Comparison of ENCODE assay signal across 20 mouse cellular contexts in the genomic region with DNA sequence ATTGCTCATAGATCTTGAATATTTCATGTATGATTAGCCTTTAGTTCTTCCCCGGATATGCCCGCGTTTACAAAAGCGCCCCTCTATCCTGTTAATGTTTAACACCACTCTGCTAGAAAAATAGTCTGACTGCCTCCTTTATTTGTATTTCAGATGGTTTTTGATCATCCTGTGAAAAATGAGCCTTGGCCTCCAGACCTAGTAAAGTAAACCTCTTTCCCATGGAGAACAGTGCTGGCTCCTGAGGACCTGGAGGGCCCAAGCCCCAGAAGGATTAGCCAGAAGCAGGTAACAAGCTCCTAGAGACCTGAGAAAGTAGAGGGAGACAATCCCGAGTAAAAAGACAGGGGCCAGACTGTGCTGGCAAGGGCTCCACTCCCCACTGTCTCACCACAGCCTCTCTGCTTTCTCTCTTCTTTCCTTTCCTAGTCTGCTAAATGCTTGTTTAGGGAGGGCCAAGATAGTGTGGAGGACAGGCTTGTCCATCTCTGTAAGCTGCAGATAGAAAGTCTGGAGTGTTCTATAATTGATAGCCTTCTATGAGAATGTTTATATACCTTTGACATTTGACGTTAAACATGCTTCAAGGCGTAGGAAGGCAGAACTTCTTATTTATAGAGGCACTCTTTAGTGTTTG.
DNase-seq lines count a peak whose midpoint lies in the region; ATAC-seq and TF ChIP-seq lines count a peak whose summit lies in the region.
"Had no signal": no experiment of that assay in that cellular context is flagged by ENCODE, and none has a peak within 500 bp of the region (broad histone marks: within the 10 kb centered on the region; RNA-seq: fewer than 3 reads in every experiment).

No protein-coding gene starts in this region.

- 43% methylated on average over 7 of the region's 7 CpGs for WGBS in kidney, embryonic 16.5 days
- WGBS in kidney, adult 2 months, result 49% methylated on average over 7 of the region's 7 CpGs
- 47% methylated on average over 7 of the region's 7 CpGs for WGBS in liver, embryonic 15.5 days (ENCODE audit: insufficient replicate concordance)

- H3K27ac ChIP-seq in kidney, embryonic 16.5 days (ENCODE audit: low read length), result peak overlapping the region; percentile 67
- no peak overlapping the region for H3K27ac ChIP-seq in kidney, adult 2 months (ENCODE audit: insufficient read depth, low read depth, low read length)
- H3K27ac ChIP-seq in liver, embryonic 15.5 days (replicated peaks), result peak overlapping the region; percentile 72
- H3K27ac ChIP-seq: forebrain, embryonic 12.5 days; hindbrain, embryonic 14.5 days; layer of hippocampus, adult 2 months; macrophage; midbrain, embryonic 12.5 days; neural tube, embryonic 13.5 days had no signal

- H3K4me1 ChIP-seq in kidney, embryonic 16.5 days (ENCODE audit: insufficient read depth, low read length), result peaks cover 13% of the 10 kb centered on the region; the same call in 1 of the 2 replicates
- H3K4me1 ChIP-seq in kidney, adult 2 months (ENCODE audit: control insufficient read depth, insufficient read depth, low read length), result peaks cover 4% of the 10 kb centered on the region; the same call in 1 of the 2 replicates
- peaks cover 21% of the 10 kb centered on the region for H3K4me1 ChIP-seq in liver, embryonic 15.5 days (replicated peaks)
- H3K4me1 ChIP-seq: midbrain, embryonic 12.5 days had no signal

- no peak overlapping the region for H3K4me3 ChIP-seq in kidney, embryonic 16.5 days (ENCODE audit: low read length)
- no peak overlapping the region for H3K4me3 ChIP-seq in kidney, adult 2 months (ENCODE audit: insufficient read depth, low read depth, low read length)
- H3K4me3 ChIP-seq in liver, embryonic 15.5 days (replicated peaks), result no peak overlapping the region
- H3K4me3 ChIP-seq: forebrain, embryonic 12.5 days; layer of hippocampus, adult 2 months; midbrain, embryonic 12.5 days; neural tube, embryonic 13.5 days had no signal

- ATAC-seq in kidney, embryonic 16.5 days (ENCODE audit: low FRiP score, low TSS enrichment), result no peak
- peak; percentile 32; the same call in 1 of the 2 replicates for ATAC-seq in liver, embryonic 15.5 days (ENCODE audit: insufficient read depth)
- ATAC-seq: activated CD4-positive, CD25-positive, alpha-beta regulatory T cell, adult 4 months had no signal

- no peak for TF ChIP-seq CTCF in kidney, adult 2 months (conservative IDR thresholded peaks at IDR 0.05; ENCODE audit: insufficient read depth, insufficient read length, low read depth, low read length)

- H3K27me3 ChIP-seq in kidney, embryonic 16.5 days (ENCODE audit: insufficient read depth, low read length), result no peaks in the 10 kb centered on the region
- no peaks in the 10 kb centered on the region for H3K27me3 ChIP-seq in kidney, adult 2 months (replicated peaks; ENCODE audit: control insufficient read depth, insufficient read depth, low read length)
- H3K27me3 ChIP-seq in liver, embryonic 15.5 days, result no peaks in the 10 kb centered on the region
- H3K27me3 ChIP-seq: forebrain, embryonic 12.5 days; midbrain, embryonic 12.5 days; neural tube, embryonic 13.5 days had no signal

- no peak for DNase-seq in kidney, adult 2 months
- peak; percentile 12 for DNase-seq in testis, postnatal 10 days (ENCODE audit: low spot score)
- no peak for DNase-seq in testis, postnatal 14 days (ENCODE audit: low spot score)
- no peak for DNase-seq in gastrocnemius, postnatal 25 days
- DNase-seq in urinary bladder, postnatal 25 days (ENCODE audit: low spot score), result no peak
- DNase-seq in frontal cortex, postnatal 25 days (ENCODE audit: low spot score in 2 of 2), result no peak
- DNase-seq: adrenal gland, postnatal 25 days; cerebellum, adult 9-11 months; kidney, adult 9 months; left cerebral cortex, postnatal 4 days had no signal

- TF ChIP-seq POLR2A in kidney, adult 2 months (IDR thresholded peaks at IDR 0.05; ENCODE audit: low read depth, low read length), result no peak

- H3K9ac ChIP-seq in kidney, embryonic 16.5 days (replicated peaks; ENCODE audit: low read length), result no peak overlapping the region
- no peak overlapping the region for H3K9ac ChIP-seq in liver, embryonic 15.5 days
- H3K9ac ChIP-seq: forebrain, embryonic 12.5 days; hindbrain, embryonic 14.5 days; midbrain, embryonic 12.5 days; neural tube, embryonic 13.5 days had no signal

- no peaks in the 10 kb centered on the region for H3K9me3 ChIP-seq in kidney, embryonic 16.5 days (ENCODE audit: low read length)
- no peaks in the 10 kb centered on the region for H3K9me3 ChIP-seq in liver, embryonic 15.5 days (replicated peaks)
- H3K9me3 ChIP-seq: forebrain, embryonic 12.5 days; midbrain, embryonic 12.5 days; neural tube, embryonic 13.5 days had no signal

- H3K4me2 ChIP-seq in kidney, embryonic 16.5 days (replicated peaks; ENCODE audit: low read depth, low read length), result no peak overlapping the region
- H3K4me2 ChIP-seq in liver, embryonic 15.5 days, result peak overlapping the region; percentile 14; the same call in 1 of the 2 replicates
- H3K4me2 ChIP-seq: forebrain, embryonic 12.5 days; heart, embryonic 11.5 days; hindbrain, embryonic 14.5 days; midbrain, embryonic 12.5 days; neural tube, embryonic 13.5 days had no signal

- peaks cover 8% of the 10 kb centered on the region; the same call in 1 of the 2 replicates for H3K36me3 ChIP-seq in kidney, embryonic 16.5 days (ENCODE audit: insufficient read depth, low read length)
- H3K36me3 ChIP-seq in kidney, adult 2 months (ENCODE audit: control insufficient read depth, insufficient read depth, low read length), result no peaks in the 10 kb centered on the region; the same call in 1 of the 2 replicates
- H3K36me3 ChIP-seq in liver, embryonic 15.5 days (replicated peaks), result peaks cover 10% of the 10 kb centered on the region; the same call in 1 of the 2 replicates
